Mouse (Mus musculus) embryonic facial prominence, embryonic 15.5 days (tissue): Measurements from ENCODE around the gene 4932415D10Rik. TPM values are rescaled to one million over a fixed set of nuclear protein-coding genes. Genes with fewer than 3 reads are reported as not detected.

Source experiments
- ATAC-seq: fragments of 200-750 bp; cut with Nextera tagmentation; 2 replicates; pipeline ENCODE4 v1.8.0; 2017; ENCODE audit warnings: low read depth, moderate TSS enrichment; ENCODE audit not compliant: insufficient number of reproducible peaks, low FRiP score, low TSS enrichment
- H3K27ac ChIP-seq: fragments of 300-500 bp; sonication (generic); replicated peaks from 2 replicates; pipeline ENCODE4 v1.5.1; 2015; ENCODE audit warnings: mild to moderate bottlenecking, inconsistent platforms
- H3K27me3 ChIP-seq: fragments of 300-500 bp; sonication (generic); 2 replicates; pipeline ENCODE4 v1.6.1; 2015; ENCODE audit warnings: inconsistent platforms
- H3K36me3 ChIP-seq: fragments of 300-500 bp; sonication (generic); 2 replicates; pipeline ENCODE4 v1.6.1; 2015; ENCODE audit warnings: mild to moderate bottlenecking, inconsistent platforms
- H3K4me1 ChIP-seq: fragments of 300-500 bp; sonication (generic); 2 replicates; pipeline ENCODE4 v1.6.1; 2015; ENCODE audit warnings: inconsistent platforms
- H3K4me2 ChIP-seq: fragments of 300-500 bp; sonication (generic); replicated peaks from 2 replicates; pipeline ENCODE4 v1.6.1; 2015; ENCODE audit warnings: mild to moderate bottlenecking, inconsistent platforms
- H3K4me3 ChIP-seq: fragments of 300-500 bp; sonication (generic); replicated peaks from 2 replicates; pipeline ENCODE4 v1.5.1; 2015; ENCODE audit warnings: mild to moderate bottlenecking, inconsistent platforms
- H3K9ac ChIP-seq: fragments of 300-500 bp; sonication (generic); 2 replicates; pipeline ENCODE4 v1.6.1; 2015; ENCODE audit warnings: inconsistent platforms
- H3K9me3 ChIP-seq: fragments of 300-500 bp; sonication (generic); replicated peaks from 2 replicates; pipeline ENCODE4 v1.6.1; 2016; ENCODE audit warnings: inconsistent platforms
- WGBS: fragments of 180-500 bp; shearing (Covaris S2); methylation state at CpG from one replicate; pipeline ENCODE4 v1.1.7; 2015; 5-methylcytosine and 5-hydroxymethylcytosine counted together
- polyA plus RNA-seq: library from polyadenylated mRNA; unstranded; fragments of >200 nt; fragmentation: Nextera tagmentation; extraction: Ambion mirVana; gene quantifications from 2 replicates; pipeline ENCODE4 v1.2.1, GENCODE M21; 2015

4932415D10Rik gene
- polyA plus RNA-seq: not detected in 2 replicates

GRCm38 (mm10) chr10:82316482-82316881 lies at the start of gene 4932415D10Rik:
Gene 4932415D10Rik (minus strand): TSS chr10:82316582.
- Histone ChIP-seq H3K27me3 (no peaks in the 10 kb centered on the region), H3K9me3 (no peaks in the 10 kb centered on the region), H3K27ac (no peak within 1 kb of the TSS), H3K4me3 (no peak within 1 kb of the TSS), H3K9ac (no peak within 1 kb of the TSS), H3K4me2 (no peak within 1 kb of the TSS), H3K36me3 (no peaks in the 10 kb centered on the region), H3K4me1 (no peaks in the 10 kb centered on the region)
- no peak for ATAC-seq
- WGBS: 88% methylated on average over 1 of the region's 1 CpGs

- H3K27ac ChIP-seq: no peak overlapping the region
- WGBS: 88% methylated on average over 9 of the region's 9 CpGs
- no peak for ATAC-seq
- no peak overlapping the region for H3K4me2 ChIP-seq
- no peaks in the 10 kb centered on the region for H3K27me3 ChIP-seq
- H3K4me3 ChIP-seq: no peak overlapping the region
- no peaks in the 10 kb centered on the region for H3K4me1 ChIP-seq
- H3K9me3 ChIP-seq: peaks cover 30% of the 10 kb centered on the region
- H3K9ac ChIP-seq: no peak overlapping the region
- H3K36me3 ChIP-seq: peaks cover 17% of the 10 kb centered on the region
Observed at GRCm38 (mm10) chr10:82361911-82362310, 45.5 kb upstream of the 4932415D10Rik start.

GRCm38 (mm10) chr10:82355401-82355800 lies 39.0 kb upstream of the 4932415D10Rik start:
- H3K36me3 ChIP-seq: 0 out of 2 replicates have a peak, but pooled peaks cover 5% of the 10 kb centered on the region
- H3K4me3 ChIP-seq: no peak overlapping the region
- WGBS: 95% methylated on average over 4 of the region's 4 CpGs
- no peak for ATAC-seq
- no peaks in the 10 kb centered on the region for H3K27me3 ChIP-seq
- no peaks in the 10 kb centered on the region for H3K4me1 ChIP-seq
- no peak overlapping the region for H3K4me2 ChIP-seq
- H3K9ac ChIP-seq: no peak overlapping the region
- 0 out of 2 replicates have a peak, but pooled peaks cover 8% of the 10 kb centered on the region for H3K9me3 ChIP-seq
- H3K27ac ChIP-seq: no peak overlapping the region

- Histone ChIP-seq H3K9me3 (0 out of 2 replicates have a peak, but pooled peaks cover 7% of the 10 kb centered on the region), H3K36me3 (0 out of 2 replicates have a peak, but pooled peaks cover 5% of the 10 kb centered on the region), H3K27ac (peak within 1 kb of the TSS; percentile 93), H3K4me3 (peak within 1 kb of the TSS; percentile 82), H3K27me3 (no peaks in the 10 kb centered on the region), H3K4me2 (peak within 1 kb of the TSS; percentile 56), H3K4me1 (no peaks in the 10 kb centered on the region), H3K9ac (peak within 1 kb of the TSS; percentile 69)
- WGBS: 2% methylated on average over 34 of the region's 34 CpGs
- ATAC-seq: peak; percentile 96
Observed at GRCm38 (mm10) chr10:82354083-82355010, 38.0 kb upstream of the 4932415D10Rik start, which contains the start of gene Gm4924. Gene Gm4924 (plus strand): TSS chr10:82354255.

- no peak overlapping the region for H3K4me2 ChIP-seq
- no peaks in the 10 kb centered on the region for H3K9me3 ChIP-seq
- no peak overlapping the region for H3K9ac ChIP-seq
- H3K4me1 ChIP-seq: no peaks in the 10 kb centered on the region
- ATAC-seq: no peak
- H3K36me3 ChIP-seq: no peaks in the 10 kb centered on the region
- no peak overlapping the region for H3K4me3 ChIP-seq
- H3K27me3 ChIP-seq: no peaks in the 10 kb centered on the region
- H3K27ac ChIP-seq: no peak overlapping the region
- WGBS: 83% methylated on average over 5 of the region's 5 CpGs
Observed at GRCm38 (mm10) chr10:82329826-82330225, 13.4 kb upstream of the 4932415D10Rik start.

- Histone ChIP-seq H3K4me3 (no peak overlapping the region), H3K27me3 (no peaks in the 10 kb centered on the region), H3K9me3 (no peaks in the 10 kb centered on the region), H3K9ac (no peak overlapping the region), H3K36me3 (no peaks in the 10 kb centered on the region), H3K27ac (no peak overlapping the region), H3K4me1 (no peaks in the 10 kb centered on the region), H3K4me2 (no peak overlapping the region)
- no peak for ATAC-seq
- 66% methylated on average over 3 of the region's 3 CpGs for WGBS
Observed at GRCm38 (mm10) chr10:82320134-82320533, 3.8 kb upstream of the 4932415D10Rik start.

GRCm38 (mm10) chr10:82296440-82296839 lies 19.9 kb downstream of the 4932415D10Rik start:
- no peaks in the 10 kb centered on the region for H3K4me1 ChIP-seq
- H3K9ac ChIP-seq: no peak overlapping the region
- no peak overlapping the region for H3K27ac ChIP-seq
- H3K4me2 ChIP-seq: no peak overlapping the region
- no peak for ATAC-seq
- no peaks in the 10 kb centered on the region for H3K27me3 ChIP-seq
- H3K36me3 ChIP-seq: no peaks in the 10 kb centered on the region
- no peaks in the 10 kb centered on the region for H3K9me3 ChIP-seq
- no peak overlapping the region for H3K4me3 ChIP-seq
- WGBS: 48% methylated on average over 2 of the region's 2 CpGs

- H3K27ac ChIP-seq: no peak overlapping the region
- WGBS: 73% methylated on average over 2 of the region's 2 CpGs
- no peak overlapping the region for H3K4me3 ChIP-seq
- H3K9ac ChIP-seq: no peak overlapping the region
- H3K4me2 ChIP-seq: no peak overlapping the region
- no peaks in the 10 kb centered on the region for H3K36me3 ChIP-seq
- H3K9me3 ChIP-seq: no peaks in the 10 kb centered on the region
- no peak for ATAC-seq
- H3K27me3 ChIP-seq: no peaks in the 10 kb centered on the region
- no peaks in the 10 kb centered on the region for H3K4me1 ChIP-seq
Observed at GRCm38 (mm10) chr10:82257331-82257730, 59.1 kb downstream of the 4932415D10Rik start.

GRCm38 (mm10) chr10:82245021-82245420 lies 71.4 kb downstream of the 4932415D10Rik start:
- no peak for ATAC-seq

GRCm38 (mm10) chr10:82241401-82241788 lies 75.0 kb downstream of the 4932415D10Rik start:
- no peaks in the 10 kb centered on the region; the same call in 1 of the 2 replicates for H3K4me1 ChIP-seq
- peak; percentile 27; the same call in 1 of the 2 replicates for ATAC-seq
- peak overlapping the region; percentile 69 for H3K4me3 ChIP-seq
- peaks cover 11% of the 10 kb centered on the region for H3K36me3 ChIP-seq
- peak overlapping the region; percentile 55 for H3K4me2 ChIP-seq
- peaks cover 18% of the 10 kb centered on the region; the same call in 1 of the 2 replicates for H3K9me3 ChIP-seq
- no peaks in the 10 kb centered on the region for H3K27me3 ChIP-seq
- H3K27ac ChIP-seq: no peak overlapping the region; the same call in 1 of the 2 replicates
- WGBS: 69% methylated on average over 5 of the region's 5 CpGs
- peak overlapping the region; percentile 59; the same call in 1 of the 2 replicates for H3K9ac ChIP-seq

More at GRCm38 (mm10) chr10:82245021-82245420, 71.4 kb downstream of the 4932415D10Rik start:
- H3K9me3 ChIP-seq: no peaks in the 10 kb centered on the region
- H3K4me3 ChIP-seq: no peak overlapping the region
- no peaks in the 10 kb centered on the region; the same call in 1 of the 2 replicates for H3K4me1 ChIP-seq
- H3K9ac ChIP-seq: no peak overlapping the region
- no peak overlapping the region for H3K27ac ChIP-seq
- no peak overlapping the region for H3K4me2 ChIP-seq
- no peaks in the 10 kb centered on the region for H3K27me3 ChIP-seq
- H3K36me3 ChIP-seq: no peaks in the 10 kb centered on the region

- Histone ChIP-seq H3K9ac (peak within 1 kb of the TSS; percentile 59), H3K4me2 (peak within 1 kb of the TSS; percentile 55), H3K27ac (peak within 1 kb of the TSS; percentile 85), H3K4me3 (peak within 1 kb of the TSS; percentile 69), H3K27me3 (no peaks in the 10 kb centered on the region), H3K9me3 (peaks cover 23% of the 10 kb centered on the region; the same call in 1 of the 2 replicates), H3K4me1 (no peaks in the 10 kb centered on the region; the same call in 1 of the 2 replicates), H3K36me3 (peaks cover 14% of the 10 kb centered on the region)
- ATAC-seq: peak; percentile 97
- WGBS: under 1% methylated on average over 27 of the region's 27 CpGs
Observed at GRCm38 (mm10) chr10:82240742-82241400, 75.5 kb downstream of the 4932415D10Rik start, which contains the start of gene Zfp938. Gene Zfp938 (minus strand): TSS chr10:82241280.
